Mouse (Mus musculus) limb, embryonic 14.5 days (tissue): ENCODE results near the gene Pof1b. TPM values are rescaled to one million over a fixed set of nuclear protein-coding genes. Genes with fewer than 3 reads are reported as not detected.
A peak's percentile ranks its signal among the peaks of the same experiment; 100 is the strongest.

Experiments used
- ATAC-seq: fragments of 200-750 bp; cut with Nextera tagmentation; 2 replicates; pipeline ENCODE4 v1.8.0; 2017; ENCODE audit warnings: low read depth, moderate number of reproducible peaks, moderate TSS enrichment; ENCODE audit not compliant: low FRiP score
- DNase-seq: peaks from one replicate; pipeline ENCODE4 v3.0.0-alpha.2; 2015; ENCODE audit warnings: low spot score
- H3K27ac ChIP-seq: fragments of 300-500 bp; sonication (generic); replicated peaks from 2 replicates; pipeline ENCODE4 v1.5.1; 2014; ENCODE audit warnings: low read depth, mild to moderate bottlenecking, low read length, moderate library complexity, mixed read lengths
- H3K27me3 ChIP-seq: fragments of 300-500 bp; sonication (generic); 2 replicates; pipeline ENCODE4 v1.6.1; 2014; ENCODE audit warnings: low read length, mixed read lengths; ENCODE audit not compliant: control insufficient read depth, insufficient read depth
- H3K36me3 ChIP-seq: fragments of 300-500 bp; sonication (generic); 2 replicates; pipeline ENCODE4 v1.6.1; 2014; ENCODE audit warnings: mild to moderate bottlenecking, low read length, moderate library complexity, mixed read lengths; ENCODE audit not compliant: control insufficient read depth, insufficient read depth
- H3K4me1 ChIP-seq: fragments of 300-500 bp; sonication (generic); 2 replicates; pipeline ENCODE4 v1.6.1; 2014; ENCODE audit warnings: antibody characterized with exemption, low read length, mixed read lengths; ENCODE audit not compliant: control insufficient read depth, insufficient read depth
- H3K4me2 ChIP-seq: fragments of 300-500 bp; sonication (generic); replicated peaks from 2 replicates; pipeline ENCODE4 v1.6.1; 2014; ENCODE audit warnings: low read depth, mild to moderate bottlenecking, low read length, moderate library complexity; ENCODE audit not compliant: severe bottlenecking
- H3K4me3 ChIP-seq: fragments of 300-500 bp; sonication (generic); replicated peaks from 2 replicates; pipeline ENCODE4 v1.5.1; 2014; ENCODE audit warnings: low read length
- H3K9ac ChIP-seq: fragments of 300-500 bp; sonication (generic); 2 replicates; pipeline ENCODE4 v1.6.1; 2014; ENCODE audit warnings: mild to moderate bottlenecking, low read depth, low read length, moderate library complexity; ENCODE audit not compliant: severe bottlenecking
- H3K9me3 ChIP-seq: fragments of 300-500 bp; sonication (generic); 2 replicates; pipeline ENCODE4 v1.6.1; 2016; ENCODE audit warnings: low read length; ENCODE audit not compliant: control insufficient read depth
- POLR2A ChIP-seq: fragments of 200-500 bp; IDR thresholded peaks from 2 replicates; pipeline ENCODE4 v1.8.0; 2012; ENCODE audit warnings: inconsistent platforms, mild to moderate bottlenecking, moderate library complexity, borderline replicate concordance; ENCODE audit not compliant: insufficient read depth, insufficient read length; ENCODE audit errors: extremely low read depth
- WGBS: fragments of 180-500 bp; shearing (Covaris S2); extraction: QIAGEN DNeasy Blood & Tissue Kit; methylation state at CpG from one replicate; pipeline ENCODE4 v1.1.7; 2014; 5-methylcytosine and 5-hydroxymethylcytosine counted together
- polyA plus RNA-seq, 2 experiments: library from polyadenylated mRNA; depleted of rRNA in 1 of 2; stranded (reverse) in 1 of 2; unstranded in 1 of 2; fragments of >200 nt; fragmentation: Nextera tagmentation in 1 of 2; extraction: Ambion mirVana in 1 of 2; gene quantifications; 2 replicates each; pipeline versions ENCODE4 v1.2.1 to v1.2.3; 2012 to 2014

Gene Pof1b
- polyA plus RNA-seq, 2 experiments, result 1.8 to 7.4 TPM

DNA sequence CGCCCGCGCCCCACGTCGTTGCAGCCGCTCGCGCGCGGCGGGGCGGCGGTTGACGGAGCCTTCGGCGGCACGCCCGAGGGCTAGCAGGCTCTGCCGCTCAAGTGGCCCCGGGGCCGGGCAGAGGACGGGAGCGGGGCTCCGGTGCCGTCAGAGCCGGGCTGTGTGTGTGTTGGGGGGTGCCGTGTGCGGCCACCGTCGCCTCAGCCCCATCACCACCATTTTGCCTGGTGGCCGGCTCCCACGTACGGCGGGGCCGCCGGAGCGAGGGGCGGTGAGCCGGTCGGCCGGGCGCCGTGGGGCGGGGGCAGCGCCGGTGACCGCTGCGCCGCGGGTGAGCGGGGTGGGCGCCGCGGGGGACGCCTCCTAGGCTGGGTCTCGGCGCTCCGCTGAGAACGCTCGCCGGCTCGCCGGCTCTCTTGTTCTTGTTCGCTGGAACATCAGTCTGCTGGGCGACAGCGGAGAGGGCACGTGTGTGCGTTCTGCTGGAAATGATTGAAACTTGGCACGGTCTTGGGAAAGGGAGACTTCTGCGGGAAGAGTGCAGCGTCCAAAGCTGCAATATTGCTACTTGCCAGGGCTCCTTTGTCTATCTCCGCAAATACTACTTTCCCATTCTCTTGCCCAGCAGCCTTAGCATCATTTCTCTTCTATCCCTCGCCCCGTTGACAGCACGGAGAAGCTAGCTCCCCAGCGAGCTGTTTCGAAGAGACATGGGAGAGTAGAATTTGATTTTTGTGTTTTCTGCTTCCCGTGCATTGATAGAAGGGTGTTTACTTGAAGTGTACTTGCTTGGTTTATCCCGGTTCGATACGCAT is 96.9 kb downstream of the Pof1b start:
- ATAC-seq, result peak; percentile 42
- peak overlapping the region; percentile 58 for H3K4me3 ChIP-seq
- H3K27ac ChIP-seq, result peak overlapping the region; percentile 76
- no peaks in the 10 kb centered on the region for H3K4me1 ChIP-seq
- H3K9me3 ChIP-seq, result no peaks in the 10 kb centered on the region
- no peaks in the 10 kb centered on the region for H3K36me3 ChIP-seq
- DNase-seq, result peak; percentile 30
- no peak for TF ChIP-seq POLR2A
- peak overlapping the region; percentile 48 for H3K4me2 ChIP-seq
- H3K9ac ChIP-seq, result peak overlapping the region; percentile 77
- H3K27me3 ChIP-seq, result no peaks in the 10 kb centered on the region
- 22% methylated on average over 44 of the region's 81 CpGs for WGBS

DNA sequence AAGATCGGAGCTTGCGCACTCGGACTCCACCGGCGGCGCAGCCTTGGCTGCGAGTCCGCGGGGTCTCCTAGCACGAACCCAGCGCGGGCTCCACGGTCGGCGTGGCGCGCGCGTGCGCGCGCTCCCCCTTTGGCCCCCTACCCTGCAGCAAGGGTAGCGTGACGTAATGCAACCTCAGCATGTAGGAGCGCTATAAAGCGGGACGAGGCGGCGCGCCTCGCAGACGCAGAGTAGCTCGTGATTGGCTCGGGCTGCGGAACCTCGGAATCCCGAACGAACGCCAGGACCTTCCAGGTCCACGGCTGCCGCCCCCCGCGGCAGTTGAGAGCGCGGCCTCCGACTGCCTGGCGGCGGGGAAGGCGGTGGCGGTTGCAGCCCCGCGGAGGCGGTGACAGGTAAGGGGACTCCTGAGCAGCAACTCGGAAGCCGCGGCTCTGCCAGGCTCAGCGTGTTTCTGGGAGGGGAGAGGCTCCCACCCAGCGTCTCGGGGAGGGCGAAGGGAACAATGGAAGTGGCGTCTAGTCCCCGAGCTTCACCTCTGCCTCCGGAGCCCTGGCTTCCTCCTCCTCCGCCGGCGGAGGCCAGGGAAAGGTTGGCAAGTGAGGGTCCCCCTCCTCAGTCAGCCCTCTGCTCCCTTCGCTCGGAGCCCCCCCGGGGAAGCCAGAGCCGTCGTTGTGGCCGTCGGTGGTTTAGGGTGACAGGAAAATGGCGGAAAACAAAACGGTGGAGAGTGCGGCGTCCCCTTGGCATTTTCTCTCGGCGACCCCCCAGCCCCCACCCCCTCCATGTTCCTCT is 97.7 kb downstream of the Pof1b start, which contains the start of gene Zfp711:
Gene Zfp711, plus strand, starts transcription at position 16 of the 795 bp plus-strand sequence.
- Histone ChIP-seq H3K4me2 (peak within 1 kb of the TSS; percentile 48), H3K36me3 (no peaks in the 10 kb centered on the region), H3K9ac (peak within 1 kb of the TSS; percentile 77), H3K9me3 (no peaks in the 10 kb centered on the region), H3K4me3 (peak within 1 kb of the TSS; percentile 58), H3K27me3 (no peaks in the 10 kb centered on the region), H3K4me1 (no peaks in the 10 kb centered on the region), H3K27ac (peak within 1 kb of the TSS; percentile 76)
- 9% methylated on average over 46 of the region's 79 CpGs for WGBS
- 0 out of 2 replicates have a peak, but pooled peaks have one; percentile 30 for TF ChIP-seq POLR2A
- DNase-seq, result peak; percentile 89
- ATAC-seq, result peak; percentile 98

Other genes starting within 250 kb of the Pof1b start
- not detected in 2 replicates for gene 2010106E10Rik, start 203.4 kb downstream of the Pof1b start, polyA plus RNA-seq (2012; rRNA removed)
- not detected in 2 replicates for gene 2010106E10Rik, start 203.4 kb downstream of the Pof1b start, polyA plus RNA-seq (2014; fragmentation: Nextera tagmentation; extraction: Ambion mirVana)
- 10.3 and 12.1 TPM in 2 replicates for gene Zfp711, start 98.1 kb downstream of the Pof1b start, polyA plus RNA-seq (2012; rRNA removed)
- gene Zfp711, start 98.1 kb downstream of the Pof1b start, polyA plus RNA-seq (2014; fragmentation: Nextera tagmentation; extraction: Ambion mirVana), result 13.7 and 14.7 TPM in 2 replicates